Mouse (Mus musculus) midbrain, postnatal 0 days (tissue): ENCODE results near the gene Arv1. TPM values are rescaled to one million over a fixed set of nuclear protein-coding genes. Genes with fewer than 3 reads are reported as not detected.
A peak's percentile ranks its signal among the peaks of the same experiment; 100 is the strongest.

Source experiments
- ATAC-seq: fragments of 200-750 bp; cut with Nextera tagmentation; 2 replicates; pipeline ENCODE4 v1.8.0; 2017; ENCODE audit warnings: moderate number of reproducible peaks, mild to moderate bottlenecking, moderate TSS enrichment, moderate library complexity; ENCODE audit not compliant: low FRiP score
- DNase-seq: peaks from one replicate; pipeline ENCODE4 v3.0.0-alpha.2; 2015; ENCODE audit warnings: low spot score
- H3K27ac ChIP-seq: fragments of 300-500 bp; sonication (generic); 2 replicates; pipeline ENCODE4 v1.5.1; 2014; ENCODE audit warnings: low read depth, mild to moderate bottlenecking, low read length, mixed read lengths
- H3K27me3 ChIP-seq: fragments of 300-500 bp; sonication (generic); 2 replicates; pipeline ENCODE4 v1.6.1; 2014; ENCODE audit warnings: low read length, control low read depth, mixed read lengths; ENCODE audit not compliant: insufficient read depth
- H3K36me3 ChIP-seq: fragments of 300-500 bp; sonication (generic); 2 replicates; pipeline ENCODE4 v1.6.1; 2014; ENCODE audit warnings: low read length, control low read depth, mixed read lengths; ENCODE audit not compliant: insufficient read depth
- H3K4me1 ChIP-seq: fragments of 300-500 bp; sonication (generic); 2 replicates; pipeline ENCODE4 v1.6.1; 2014; ENCODE audit warnings: mild to moderate bottlenecking, control low read depth, antibody characterized with exemption, low read length, mixed read lengths; ENCODE audit not compliant: insufficient read depth
- H3K4me2 ChIP-seq: fragments of 300-500 bp; sonication (generic); 2 replicates; pipeline ENCODE4 v1.6.1; 2014; ENCODE audit warnings: low read depth, mild to moderate bottlenecking, low read length, mixed read lengths; ENCODE audit not compliant: poor library complexity, severe bottlenecking
- H3K4me3 ChIP-seq: fragments of 300-500 bp; sonication (generic); 2 replicates; pipeline ENCODE4 v1.5.1; 2014; ENCODE audit warnings: low read depth, mild to moderate bottlenecking, low read length, moderate library complexity
- H3K9ac ChIP-seq: fragments of 300-500 bp; sonication (generic); replicated peaks from 2 replicates; pipeline ENCODE4 v1.6.1; 2014; ENCODE audit warnings: mild to moderate bottlenecking, low read length, moderate library complexity, mixed read lengths; ENCODE audit not compliant: poor library complexity, severe bottlenecking
- H3K9me3 ChIP-seq: fragments of 300-500 bp; sonication (generic); 2 replicates; pipeline ENCODE4 v1.6.1; 2016; ENCODE audit warnings: low read length, control low read depth
- CTCF ChIP-seq: IDR thresholded peaks from 2 replicates; pipeline ENCODE4 v1.5.1; 2016; ENCODE audit warnings: antibody characterized with exemption, mild to moderate bottlenecking
- WGBS: fragments of 180-500 bp; shearing (Covaris S2); extraction: QIAGEN DNeasy Blood & Tissue Kit; methylation state at CpG from one replicate; pipeline ENCODE4 v1.1.7; 2014; 5-methylcytosine and 5-hydroxymethylcytosine counted together
- polyA plus RNA-seq: library from polyadenylated mRNA; unstranded; fragments of >200 nt; fragmentation: Nextera tagmentation; extraction: Ambion mirVana; gene quantifications from 2 replicates; pipeline ENCODE4 v1.2.1, GENCODE M21; 2015
- total RNA-seq: library from RNA; depleted of rRNA; stranded (reverse); fragments of >200 nt; gene quantifications from 2 replicates; pipeline ENCODE4 v1.2.3, GENCODE M21; 2014; rRNA removed

Gene Arv1
- total and polyA plus RNA-seq, 2 experiments from 2014 or later, result 25.4 to 35.7 TPM

DNA sequence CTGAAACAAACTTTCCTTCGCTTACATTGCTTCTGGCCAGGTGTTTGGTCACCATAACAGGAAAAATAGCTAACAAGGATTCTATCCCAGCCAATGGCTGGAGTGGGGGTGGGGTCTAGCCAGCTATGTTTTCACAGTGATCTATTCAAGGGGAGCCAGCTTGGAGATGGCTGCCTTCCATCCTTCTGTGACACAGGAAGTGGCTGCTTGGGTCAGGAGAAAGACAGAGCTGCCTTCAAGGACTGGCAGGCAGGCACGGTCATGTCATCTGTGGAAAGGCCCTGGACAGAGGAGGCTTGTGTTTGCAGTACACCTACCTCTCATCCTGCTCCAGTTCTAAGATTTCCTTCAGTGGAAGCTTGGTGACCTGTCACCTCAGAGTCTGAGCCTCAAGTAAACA, 50.5 kb downstream of the Arv1 start:
- H3K4me3 ChIP-seq, result no peak overlapping the region
- H3K9ac ChIP-seq, result no peak overlapping the region
- 78% methylated on average over 2 of the region's 2 CpGs for WGBS
- no peaks in the 10 kb centered on the region for H3K27me3 ChIP-seq
- H3K9me3 ChIP-seq, result no peaks in the 10 kb centered on the region
- H3K4me2 ChIP-seq, result no peak overlapping the region
- peaks cover 3% of the 10 kb centered on the region; the same call in 1 of the 2 replicates for H3K4me1 ChIP-seq
- DNase-seq, result peak; percentile 63
- ATAC-seq, result peak; percentile 52; the same call in 1 of the 2 replicates
- TF ChIP-seq CTCF, result no peak
- H3K27ac ChIP-seq, result no peak overlapping the region
- H3K36me3 ChIP-seq, result no peaks in the 10 kb centered on the region

DNA sequence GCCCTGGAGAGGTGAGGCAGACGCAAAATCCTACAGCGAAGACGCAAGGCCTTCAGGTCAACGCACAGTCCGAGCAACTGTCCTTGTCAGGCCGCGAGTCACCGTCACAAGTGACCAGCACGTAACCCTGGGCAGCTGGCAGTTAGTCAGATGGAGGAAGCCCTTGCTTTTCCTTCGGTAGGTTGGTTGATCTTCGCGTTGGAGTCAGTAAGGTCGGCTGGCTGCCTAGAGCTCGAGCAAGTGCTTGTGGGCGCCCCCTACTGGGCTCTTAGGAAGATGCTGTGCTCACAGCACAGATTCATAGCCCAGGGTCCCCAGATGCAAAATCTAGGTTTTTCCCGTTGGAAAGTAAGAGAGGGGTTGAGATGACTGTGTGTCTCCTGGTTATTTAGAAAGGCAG, 53.8 kb downstream of the Arv1 start:
- peak overlapping the region; percentile 9; the same call in 1 of the 2 replicates for H3K4me2 ChIP-seq
- H3K9ac ChIP-seq, result no peak overlapping the region
- H3K27ac ChIP-seq, result no peak overlapping the region
- no peaks in the 10 kb centered on the region for H3K9me3 ChIP-seq
- H3K4me1 ChIP-seq, result peaks cover 3% of the 10 kb centered on the region; the same call in 1 of the 2 replicates
- TF ChIP-seq CTCF, result peak; percentile 83
- no peak for ATAC-seq
- DNase-seq, result peak; percentile 82
- no peak overlapping the region for H3K4me3 ChIP-seq
- WGBS, result 17% methylated on average over 16 of the region's 16 CpGs
- H3K36me3 ChIP-seq, result no peaks in the 10 kb centered on the region
- no peaks in the 10 kb centered on the region for H3K27me3 ChIP-seq

DNA sequence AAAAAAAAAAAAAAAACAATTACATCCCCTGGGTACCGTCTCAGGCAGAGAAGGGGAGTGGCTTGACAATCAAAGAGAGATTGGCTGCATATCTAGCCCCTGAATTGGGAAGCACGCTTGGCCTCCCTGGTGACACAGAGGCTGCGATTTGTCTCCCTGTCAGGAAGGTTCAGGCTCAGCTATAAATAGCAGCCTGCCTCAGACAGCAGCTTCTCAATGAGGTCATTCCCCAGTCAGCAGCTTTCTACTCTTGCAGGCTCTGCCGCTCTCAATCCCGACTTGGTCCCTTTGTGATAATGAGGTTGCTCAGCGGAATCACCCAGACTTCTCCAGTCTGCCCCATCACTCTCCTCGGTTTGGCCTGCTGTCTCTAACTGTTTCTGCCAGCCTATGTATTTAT, 58.3 kb downstream of the Arv1 start:
- peak overlapping the region; percentile 64 for H3K27ac ChIP-seq
- H3K9me3 ChIP-seq, result no peaks in the 10 kb centered on the region
- H3K4me2 ChIP-seq, result 0 out of 2 replicates have a peak overlapping the region, but pooled peaks have one; percentile 4
- no peak for TF ChIP-seq CTCF
- H3K9ac ChIP-seq, result no peak overlapping the region
- no peaks in the 10 kb centered on the region for H3K36me3 ChIP-seq
- ATAC-seq (peak; percentile 60; the same call in 1 of the 2 replicates), DNase-seq (peak; percentile 84)
- no peaks in the 10 kb centered on the region for H3K27me3 ChIP-seq
- H3K4me1 ChIP-seq, result peaks cover 3% of the 10 kb centered on the region; the same call in 1 of the 2 replicates
- no peak overlapping the region for H3K4me3 ChIP-seq
- WGBS, result 7% methylated on average over 7 of the region's 7 CpGs

DNA sequence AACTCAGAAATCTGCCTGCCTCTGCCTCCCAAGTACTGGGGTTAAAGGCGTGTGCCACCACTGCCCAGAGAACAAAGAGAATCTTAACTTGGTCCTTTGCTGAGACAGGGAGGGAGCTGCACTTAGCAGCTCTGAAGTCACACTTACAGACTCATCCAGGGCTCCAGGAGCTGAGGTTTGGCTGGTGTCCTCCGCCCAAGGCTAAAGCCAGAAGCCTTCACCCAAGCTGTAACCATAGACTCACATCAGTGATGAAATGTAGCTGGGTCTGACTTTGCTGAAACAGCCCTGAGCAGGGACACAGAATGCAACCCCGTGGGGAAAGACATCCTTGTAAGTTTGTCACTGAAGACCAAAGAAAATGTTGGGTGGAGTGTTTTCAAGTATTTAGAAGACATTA, 60.5 kb downstream of the Arv1 start:
- Histone ChIP-seq H3K27ac (no peak overlapping the region), H3K9me3 (no peaks in the 10 kb centered on the region), H3K27me3 (no peaks in the 10 kb centered on the region), H3K4me1 (no peaks in the 10 kb centered on the region), H3K9ac (no peak overlapping the region), H3K4me3 (no peak overlapping the region), H3K36me3 (no peaks in the 10 kb centered on the region), H3K4me2 (no peak overlapping the region)
- 81% methylated on average over 3 of the region's 3 CpGs for WGBS
- no peak for TF ChIP-seq CTCF
- ATAC-seq (no peak), DNase-seq (no peak)

DNA sequence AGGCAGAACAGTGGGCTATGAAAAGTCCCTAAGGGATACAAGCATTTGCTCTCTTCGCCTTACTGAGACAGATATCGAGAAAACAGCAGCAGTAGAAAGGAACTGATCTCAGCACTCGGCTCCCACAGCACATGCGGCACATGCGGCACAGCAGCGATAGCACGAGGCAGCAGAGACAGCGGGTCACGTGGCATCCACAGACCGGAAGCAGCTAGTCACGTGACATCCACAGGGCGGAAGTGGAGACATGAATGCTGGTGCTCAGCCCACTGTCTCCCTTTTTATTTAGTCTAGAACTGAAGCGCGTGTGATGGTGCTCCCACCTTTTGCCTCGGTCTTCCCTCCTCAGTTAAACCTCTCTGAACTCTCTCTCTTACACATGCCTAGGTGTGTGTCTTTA, 61.3 kb downstream of the Arv1 start:
- no peaks in the 10 kb centered on the region for H3K4me1 ChIP-seq
- H3K27me3 ChIP-seq, result no peaks in the 10 kb centered on the region
- ATAC-seq (no peak), DNase-seq (no peak)
- no peak overlapping the region for H3K4me3 ChIP-seq
- no peak overlapping the region for H3K27ac ChIP-seq
- TF ChIP-seq CTCF, result no peak
- no peak overlapping the region for H3K9ac ChIP-seq
- WGBS, result 91% methylated on average over 15 of the region's 15 CpGs
- no peak overlapping the region for H3K4me2 ChIP-seq
- H3K36me3 ChIP-seq, result no peaks in the 10 kb centered on the region
- no peaks in the 10 kb centered on the region for H3K9me3 ChIP-seq

Other genes starting within 250 kb of the Arv1 start
- 26.2 and 26.7 TPM in 2 replicates for gene Cog2, start 201.4 kb upstream of the Arv1 start, total RNA-seq
- gene Cog2, start 201.4 kb upstream of the Arv1 start, polyA plus RNA-seq, result 15.8 and 18.8 TPM in 2 replicates
- 75.5 and 104 TPM in 2 replicates for gene Agt, start 152.4 kb upstream of the Arv1 start, total RNA-seq
- 65.9 and 83.6 TPM in 2 replicates for gene Agt, start 152.4 kb upstream of the Arv1 start, polyA plus RNA-seq
- 0.27 TPM in 1 of 2 replicates, not detected in the other for gene Capn9, start 146.0 kb upstream of the Arv1 start, total RNA-seq
- gene Capn9, start 146.0 kb upstream of the Arv1 start, polyA plus RNA-seq, result 0.43 and 0.52 TPM in 2 replicates
- gene 2310022B05Rik, start 58.8 kb upstream of the Arv1 start, total RNA-seq, result 87.6 and 88.0 TPM in 2 replicates
- 30.1 and 31.4 TPM in 2 replicates for gene 2310022B05Rik, start 58.8 kb upstream of the Arv1 start, polyA plus RNA-seq
- 64.8 and 76.5 TPM in 2 replicates for gene Ttc13, start 156 bp upstream of the Arv1 start, total RNA-seq
- 64.0 and 66.5 TPM in 2 replicates for gene Ttc13, start 156 bp upstream of the Arv1 start, polyA plus RNA-seq
- 1.2 TPM in 1 of 2 replicates, not detected in the other for gene Fam89a, start 29.7 kb downstream of the Arv1 start, total RNA-seq
- gene Fam89a, start 29.7 kb downstream of the Arv1 start, polyA plus RNA-seq, result 0.25 and 0.26 TPM in 2 replicates
- gene Trim67, start 71.0 kb downstream of the Arv1 start, total RNA-seq, result 87.1 and 104 TPM in 2 replicates
- 22.0 and 25.6 TPM in 2 replicates for gene Trim67, start 71.0 kb downstream of the Arv1 start, polyA plus RNA-seq
- 45.1 and 47.2 TPM in 2 replicates for gene Gnpat, start 140.9 kb downstream of the Arv1 start, total RNA-seq
- gene Gnpat, start 140.9 kb downstream of the Arv1 start, polyA plus RNA-seq, result 48.2 and 58.5 TPM in 2 replicates
- 20.6 and 24.7 TPM in 2 replicates for gene 2810004N23Rik, start 141.0 kb downstream of the Arv1 start, total RNA-seq
- gene 2810004N23Rik, start 141.0 kb downstream of the Arv1 start, polyA plus RNA-seq, result 20.3 and 20.4 TPM in 2 replicates
- 33.6 and 34.4 TPM in 2 replicates for gene Exoc8, start 175.6 kb downstream of the Arv1 start, total RNA-seq
- 10.5 and 10.7 TPM in 2 replicates for gene Exoc8, start 175.6 kb downstream of the Arv1 start, polyA plus RNA-seq
- gene Sprtn, start 175.7 kb downstream of the Arv1 start, total RNA-seq, result 13.9 and 17.1 TPM in 2 replicates
- 6.0 and 6.1 TPM in 2 replicates for gene Sprtn, start 175.7 kb downstream of the Arv1 start, polyA plus RNA-seq
- 42.1 and 52.7 TPM in 2 replicates for gene Egln1, start 227.2 kb downstream of the Arv1 start, total RNA-seq
- gene Egln1, start 227.2 kb downstream of the Arv1 start, polyA plus RNA-seq, result 12.9 and 13.6 TPM in 2 replicates